In genomic region chr1:118431548-118431947, GRCm38 (mm10) we compare ENCODE assay signal across 16 mouse cellular contexts.
"Had no signal": no experiment of that assay in that cellular context is flagged by ENCODE, and none has a peak within 500 bp of the region (broad histone marks: within the 10 kb centered on the region; RNA-seq: fewer than 3 reads in every experiment).

No protein-coding gene starts in this region.

- H3K4me1 ChIP-seq: stomach, embryonic 15.5 days had no signal

- H3K4me3 ChIP-seq: neural tube, embryonic 12.5 days; neural tube, embryonic 13.5 days; neural tube, embryonic 15.5 days; stomach, embryonic 15.5 days had no signal

- H3K27ac ChIP-seq: neural tube, embryonic 12.5 days; neural tube, embryonic 13.5 days; neural tube, embryonic 15.5 days; stomach, embryonic 15.5 days; stomach, postnatal 0 days had no signal

- H3K36me3 ChIP-seq: neural tube, embryonic 13.5 days; neural tube, embryonic 15.5 days; stomach, embryonic 15.5 days had no signal

- H3K9me3 ChIP-seq: neural tube, embryonic 12.5 days; neural tube, embryonic 13.5 days; neural tube, embryonic 15.5 days; stomach, embryonic 15.5 days had no signal

- H3K9ac ChIP-seq: neural tube, embryonic 12.5 days; neural tube, embryonic 13.5 days; neural tube, embryonic 15.5 days; stomach, embryonic 15.5 days had no signal

- H3K4me2 ChIP-seq: neural tube, embryonic 12.5 days; neural tube, embryonic 13.5 days; neural tube, embryonic 15.5 days; stomach, embryonic 15.5 days had no signal

- DNase-seq: retina, postnatal 1 day; right cerebral cortex, adult 18-20 months; right cerebral cortex, postnatal 14 days; right cerebral cortex, postnatal 25 days; right cerebral cortex, postnatal 4 days; spleen, adult 18-20 months; thymus, adult 18-20 months; thymus, adult 2 months; thymus, postnatal 25 days; thymus, postnatal 36 days; thymus, postnatal 4 days had no signal

- H3K27me3 ChIP-seq: neural tube, embryonic 12.5 days; neural tube, embryonic 13.5 days; neural tube, embryonic 15.5 days; stomach, embryonic 15.5 days had no signal
